Mouse (Mus musculus): ENCODE measurements at regions not wholly inside any gene's neighbourhood (a gene's known extent, or its start where the extent isn't known, plus 50 kb on each side); places are given as distances from the start of the nearest gene placed in this dataset.

GRCm38 (mm10) chr8:15731324-15731723, 685.4 kb upstream of the BB014433 start:
- TF ChIP-seq CTCF (IDR thresholded peaks at IDR 0.05; ENCODE audit: low read depth) (no peak), EP300 (optimal IDR thresholded peaks at IDR 0.05) (no peak)

All from stomach, postnatal 0 days (tissue).